Mouse (Mus musculus) ES-E14 (cell line): ENCODE measurements around the gene Gm20458.

Experiments
- HCFC1 ChIP-seq: IDR thresholded peaks from 2 replicates; pipeline ENCODE4 v1.6.1; 2012; ENCODE audit warnings: low read length, inconsistent platforms, borderline replicate concordance; ENCODE audit not compliant: insufficient read depth
- MAFK ChIP-seq: IDR thresholded peaks from 2 replicates; pipeline ENCODE4 v1.6.1; 2014; ENCODE audit warnings: mild to moderate bottlenecking, low read depth, low read length, inconsistent platforms; ENCODE audit not compliant: insufficient read depth
- ZC3H11A ChIP-seq: IDR thresholded peaks from 2 replicates; pipeline ENCODE4 v1.6.1; 2012; ENCODE audit warnings: low read depth, mild to moderate bottlenecking, inconsistent platforms, low read length, borderline replicate concordance

- TF ChIP-seq ZC3H11A (no peak), HCFC1 (no peak), MAFK (no peak)
Observed at GRCm38 (mm10) chr2:164414581-164414980, 46.2 kb upstream of the Gm20458 start.
